In the genomic region with DNA sequence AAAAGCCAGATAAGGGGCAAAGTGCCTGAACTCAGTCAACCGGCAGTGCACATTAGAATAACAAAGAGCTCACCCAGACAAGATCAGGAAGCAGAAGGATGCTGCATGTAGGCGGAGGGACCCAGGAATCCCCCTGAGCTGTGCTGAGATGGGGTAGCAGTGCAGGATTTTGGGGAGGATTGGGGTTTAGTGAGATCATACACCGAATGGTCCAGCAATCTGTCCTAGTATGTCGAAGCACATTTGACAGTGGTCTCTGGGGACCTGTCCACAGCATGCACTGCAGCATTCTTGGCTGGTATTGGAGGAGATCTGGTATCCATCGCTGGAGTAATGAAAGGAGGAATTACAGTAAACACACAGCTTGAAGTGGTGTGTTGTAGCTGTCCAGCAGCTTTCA, we compare ENCODE assay signal across 12 mouse cellular contexts. TPM values are rescaled to one million over a fixed set of nuclear protein-coding genes. Genes with fewer than 3 reads are reported as not detected.
DNase-seq lines count a peak whose midpoint lies in the region; ATAC-seq and TF ChIP-seq lines count a peak whose summit lies in the region.
"Had no signal": no experiment of that assay in that cellular context is flagged by ENCODE, and none has a peak within 500 bp of the region (broad histone marks: within the 10 kb centered on the region; RNA-seq: fewer than 3 reads in every experiment).

No protein-coding gene starts in this region.

- ATAC-seq in heart, postnatal 0 days (ENCODE audit: insufficient read depth, low read depth) = peak; percentile 36; the same call in 1 of the 2 replicates
- ATAC-seq in limb, embryonic 14.5 days (ENCODE audit: low FRiP score, low read depth) = no peak; the same call in 1 of the 2 replicates

- no peak overlapping the region for H3K4me2 ChIP-seq in heart, postnatal 0 days (ENCODE audit: low read depth, low read length)
- H3K4me2 ChIP-seq in limb, embryonic 14.5 days (replicated peaks; ENCODE audit: low read depth, low read length, severe bottlenecking) = no peak overlapping the region
- H3K4me2 ChIP-seq: kidney, embryonic 15.5 days; lung, embryonic 15.5 days had no signal

- DNase-seq in heart, postnatal 0 days (ENCODE audit: low spot score) = no peak
- no peak for DNase-seq in heart, adult 8-10 months (ENCODE audit: low spot score)
- DNase-seq in ES-CJ7 (ENCODE audit: low read depth, low spot score) = peak; percentile 88
- peak; percentile 92 for DNase-seq in R1 (ENCODE audit: low read depth, low spot score)
- DNase-seq in limb, embryonic 14.5 days (ENCODE audit: low spot score) = peak; percentile 50
- no peak for DNase-seq in adrenal gland, postnatal 36 days
- no peak for DNase-seq in gastrocnemius, postnatal 14 days
- DNase-seq: cerebellum, postnatal 25 days had no signal

- intact Hi-C loops in gastrocnemius, postnatal 14 days (cut with DNase I; ENCODE audit: low total_unique reads) = loop anchor here (10.0 kb wide), 1 partner anchor 68 kb away; a partner anchor contains a TSS

- no peaks in the 10 kb centered on the region for H3K36me3 ChIP-seq in heart, postnatal 0 days (replicated peaks; ENCODE audit: control insufficient read depth, insufficient read depth, low read length)
- H3K36me3 ChIP-seq in limb, embryonic 14.5 days (ENCODE audit: control insufficient read depth, insufficient read depth, low read length) = no peaks in the 10 kb centered on the region
- H3K36me3 ChIP-seq: kidney, embryonic 15.5 days; lung, embryonic 15.5 days had no signal

- H3K27ac ChIP-seq in heart, postnatal 0 days (ENCODE audit: low read depth) = no peak overlapping the region
- no peak overlapping the region for H3K27ac ChIP-seq in limb, embryonic 14.5 days (replicated peaks; ENCODE audit: low read depth, low read length)
- H3K27ac ChIP-seq: kidney, embryonic 15.5 days; lung, embryonic 15.5 days had no signal

- H3K27me3 ChIP-seq in heart, postnatal 0 days (ENCODE audit: control insufficient read depth, insufficient read depth, low read length) = no peaks in the 10 kb centered on the region
- no peaks in the 10 kb centered on the region for H3K27me3 ChIP-seq in limb, embryonic 14.5 days (ENCODE audit: control insufficient read depth, insufficient read depth, low read length)
- H3K27me3 ChIP-seq: kidney, embryonic 15.5 days; lung, embryonic 15.5 days had no signal

- no peak for TF ChIP-seq CTCF in heart, postnatal 0 days (IDR thresholded peaks at IDR 0.05; ENCODE audit: low read depth)

- no peak for TF ChIP-seq POLR2A in limb, embryonic 14.5 days (IDR thresholded peaks at IDR 0.05; ENCODE audit: borderline replicate concordance, extremely low read depth, insufficient read depth, insufficient read length)

- no peak overlapping the region for H3K4me3 ChIP-seq in heart, postnatal 0 days (ENCODE audit: low read depth, low read length)
- H3K4me3 ChIP-seq in limb, embryonic 14.5 days (replicated peaks; ENCODE audit: low read length) = no peak overlapping the region
- H3K4me3 ChIP-seq: erythroblast, embryonic 14.5 days; kidney, embryonic 15.5 days; lung, embryonic 15.5 days had no signal

- H3K9me3 ChIP-seq in heart, postnatal 0 days (replicated peaks; ENCODE audit: control insufficient read depth, low read length) = no peaks in the 10 kb centered on the region
- no peaks in the 10 kb centered on the region for H3K9me3 ChIP-seq in limb, embryonic 14.5 days (ENCODE audit: control insufficient read depth, low read length)
- H3K9me3 ChIP-seq: kidney, embryonic 15.5 days; lung, embryonic 15.5 days had no signal

- TF ChIP-seq EP300 in heart, postnatal 0 days (IDR thresholded peaks at IDR 0.05; ENCODE audit: low read depth) = no peak

- 20% methylated on average over 5 of the region's 5 CpGs for WGBS in heart, postnatal 0 days
- 18% methylated on average over 5 of the region's 5 CpGs for WGBS in limb, embryonic 14.5 days

- no peak overlapping the region for H3K9ac ChIP-seq in heart, postnatal 0 days (replicated peaks; ENCODE audit: low read depth, low read length)
- H3K9ac ChIP-seq in limb, embryonic 14.5 days (ENCODE audit: low read depth, low read length, severe bottlenecking) = no peak overlapping the region
- H3K9ac ChIP-seq: kidney, embryonic 15.5 days; lung, embryonic 15.5 days had no signal

- H3K4me1 ChIP-seq in heart, postnatal 0 days (ENCODE audit: control insufficient read depth, insufficient read depth) = 0 out of 2 replicates have a peak, but pooled peaks cover 6% of the 10 kb centered on the region
- H3K4me1 ChIP-seq in limb, embryonic 14.5 days (ENCODE audit: control insufficient read depth, insufficient read depth, low read length) = no peaks in the 10 kb centered on the region

RNA-seq across cellular contexts. Expression of a gene that starts 27.9 kb away (rescaled TPM):
- total RNA-seq in heart, postnatal 0 days (2014; rRNA removed; ENCODE audit: low replicate concordance) = not detected in 2 replicates
- 0.51 and 0.75 TPM in 2 replicates for polyA plus RNA-seq in heart, postnatal 0 days (2015; fragmentation: Nextera tagmentation; extraction: Ambion mirVana)
- total RNA-seq in heart, adult 8-10 months (2022) = 1 to 10 TPM; 3.6 to 6.1 (median 4.9) TPM
- polyA plus RNA-seq in limb, embryonic 14.5 days (2012; rRNA removed) = 29.4 and 40.8 TPM in 2 replicates
- polyA plus RNA-seq in limb, embryonic 14.5 days (2014; fragmentation: Nextera tagmentation; extraction: Ambion mirVana) = 69.9 and 76.8 TPM in 2 replicates
- total RNA-seq in adrenal gland, postnatal 36 days (2021) = 1 to 10 TPM; 4.7 to 4.9 TPM
- 10 to 100 TPM; 11.1 to 24.4 TPM for total RNA-seq in gastrocnemius, postnatal 14 days (2021)
- total RNA-seq: megakaryocyte-erythroid progenitor cell, adult 5-6 weeks had no signal
- polyA plus RNA-seq: erythroblast, embryonic 14.5 days had no signal

Comparison
In these comparisons a context has a peak if more than half of its experiments do, and no peak if none do; other contexts are left out.
1. DNase-seq: peak in ES-CJ7 (single experiment), R1 (single experiment) and limb, embryonic 14.5 days (single experiment); none in heart, postnatal 0 days (single experiment), heart, adult 8-10 months (single experiment), adrenal gland, postnatal 36 days (0 of 2) and gastrocnemius, postnatal 14 days (single experiment).